Mouse (Mus musculus): ENCODE data around the gene Ttc7b.

DNA sequence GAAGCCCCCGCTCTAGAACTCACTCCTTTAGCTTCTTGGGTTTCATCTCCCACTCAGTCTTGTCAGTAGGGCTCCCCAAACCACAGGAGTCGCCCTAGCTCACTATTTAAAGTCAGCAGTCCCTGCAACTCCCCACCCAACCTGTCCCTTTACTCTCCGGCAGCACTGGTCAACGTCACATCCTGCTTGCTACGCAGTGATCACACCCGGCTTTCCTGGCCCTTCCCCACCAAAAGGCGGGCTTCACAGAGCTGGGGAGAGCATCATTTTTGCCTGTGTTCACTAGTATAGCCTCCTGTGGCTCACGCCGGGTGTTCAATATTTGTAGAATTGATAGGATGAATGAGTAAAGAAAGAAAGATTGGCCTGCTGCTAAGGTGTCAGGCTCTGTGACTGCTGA lies 3.3 kb downstream of the Ttc7b start:
- TF ChIP-seq TAL1 (IDR thresholded peaks at IDR 0.05; ENCODE audit: low read length), result no peak
- TF ChIP-seq GATA1 (IDR thresholded peaks at IDR 0.05; ENCODE audit: low read length), result no peak

All from erythroblast, embryonic 14.5 days (primary cell).